Mouse (Mus musculus) liver, embryonic 14 days (tissue): Measurements from ENCODE around the gene Ccdc84. TPM values are rescaled to one million over a fixed set of nuclear protein-coding genes. Genes with fewer than 3 reads are reported as not detected.

Experiments used
- polyA plus RNA-seq: library from polyadenylated mRNA; depleted of rRNA; stranded (reverse); fragments of >200 nt; gene quantifications from 2 replicates; pipeline ENCODE4 v1.2.3, GENCODE M21; 2012; rRNA removed

Ccdc84 gene
- polyA plus RNA-seq: 15.2 and 18.8 TPM in 2 replicates

GRCm38 (mm10) chr9:44418519-44419385, at the start of gene Ccdc84:
Gene Ccdc84, minus strand, starts transcription at chr9:44418569.

GRCm38 (mm10) chr9:44454891-44455220, 36.5 kb upstream of the Ccdc84 start, which contains the start of gene Upk2:
Gene Upk2, minus strand, starts transcription at chr9:44454976.

GRCm38 (mm10) chr9:44440961-44441360, 22.6 kb upstream of the Ccdc84 start, which contains the start of gene Foxr1:
Gene Foxr1, minus strand, starts transcription at chr9:44441136.

GRCm38 (mm10) chr9:44406906-44407751, 11.2 kb downstream of the Ccdc84 start, which contains the start of the genes Rps25 and Trappc4:
Gene Rps25, plus strand, starts transcription at chr9:44407139.
Gene Trappc4, minus strand, starts transcription at chr9:44407600.

GRCm38 (mm10) chr9:44396684-44397411, 21.5 kb downstream of the Ccdc84 start, which contains the start of gene Slc37a4:
Gene Slc37a4, plus strand, starts transcription at chr9:44396852.

GRCm38 (mm10) chr9:44379054-44379834, 39.1 kb downstream of the Ccdc84 start, which contains the start of gene Hyou1:
Gene Hyou1, plus strand, starts transcription at chr9:44379490.

GRCm38 (mm10) chr9:44361190-44361917, 57.0 kb downstream of the Ccdc84 start, which contains the start of gene Vps11:
Gene Vps11, minus strand, starts transcription at chr9:44361670.

Other genes with a start within 250 kb of the Ccdc84 start
- gene Cbl, start 184.5 kb downstream of the Ccdc84 start, polyA plus RNA-seq: 3.9 and 4.7 TPM in 2 replicates
- gene Ccdc153, start 177.9 kb downstream of the Ccdc84 start, polyA plus RNA-seq: not detected in 2 replicates
- 0.02 and 0.03 TPM in 2 replicates for gene Pdzd3, start 167.1 kb downstream of the Ccdc84 start, polyA plus RNA-seq
- gene Nlrx1, start 150.0 kb downstream of the Ccdc84 start, polyA plus RNA-seq: 1.2 and 1.5 TPM in 2 replicates
- 28.7 and 33.5 TPM in 2 replicates for gene Abcg4, start 130.0 kb downstream of the Ccdc84 start, polyA plus RNA-seq
- 12.5 and 14.0 TPM in 2 replicates for gene Hinfp, start 112.9 kb downstream of the Ccdc84 start, polyA plus RNA-seq
- gene C2cd2l, start 98.3 kb downstream of the Ccdc84 start, polyA plus RNA-seq: 11.9 and 13.1 TPM in 2 replicates
- gene Dpagt1, start 92.5 kb downstream of the Ccdc84 start, polyA plus RNA-seq: 13.1 and 16.7 TPM in 2 replicates
- 143 and 182 TPM in 2 replicates for gene H2afx, start 83.9 kb downstream of the Ccdc84 start, polyA plus RNA-seq
- gene Hmbs, start 74.3 kb downstream of the Ccdc84 start, polyA plus RNA-seq: 813 and 945 TPM in 2 replicates
- gene Vps11, start 56.9 kb downstream of the Ccdc84 start, polyA plus RNA-seq: 8.6 and 11.2 TPM in 2 replicates
- 16.7 and 17.4 TPM in 2 replicates for gene Hyou1, start 39.1 kb downstream of the Ccdc84 start, polyA plus RNA-seq
- gene Slc37a4, start 21.7 kb downstream of the Ccdc84 start, polyA plus RNA-seq: 14.2 and 17.2 TPM in 2 replicates
- 841 and 918 TPM in 2 replicates for gene Rps25, start 11.4 kb downstream of the Ccdc84 start, polyA plus RNA-seq
- gene Trappc4, start 11.0 kb downstream of the Ccdc84 start, polyA plus RNA-seq: 23.7 and 28.8 TPM in 2 replicates
- gene Foxr1, start 22.6 kb upstream of the Ccdc84 start, polyA plus RNA-seq: not detected in 2 replicates
- gene Upk2, start 36.4 kb upstream of the Ccdc84 start, polyA plus RNA-seq: 0.11 TPM in 1 of 2 replicates, not detected in the other
- 1.3 and 1.6 TPM in 2 replicates for gene Bcl9l, start 64.3 kb upstream of the Ccdc84 start, polyA plus RNA-seq
- gene Cxcr5, start 143.3 kb upstream of the Ccdc84 start, polyA plus RNA-seq: 0.06 and 0.09 TPM in 2 replicates
- 10.0 and 12.4 TPM in 2 replicates for gene Ddx6, start 186.3 kb upstream of the Ccdc84 start, polyA plus RNA-seq